Comparison of ENCODE assay signal across 21 mouse cellular contexts in the genomic region with DNA sequence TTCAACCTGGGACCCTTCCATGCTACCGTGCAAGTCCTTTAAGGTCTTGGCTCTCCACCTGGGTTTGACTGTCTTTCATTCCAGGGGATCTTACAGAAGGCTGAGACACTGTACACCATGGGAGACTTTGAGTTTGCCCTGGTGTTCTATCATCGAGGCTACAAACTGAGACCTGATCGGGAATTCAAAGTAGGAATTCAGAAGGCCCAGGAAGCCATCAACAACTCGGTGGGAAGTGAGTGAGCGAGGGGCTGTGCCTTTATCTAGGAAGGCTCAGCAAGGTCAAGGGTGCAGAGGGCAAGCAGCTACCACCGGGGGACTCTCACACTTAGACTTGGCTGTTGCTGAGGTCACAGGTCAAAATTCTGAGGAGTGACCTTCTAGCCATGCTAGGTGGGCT. TPM values are rescaled to one million over a fixed set of nuclear protein-coding genes. Genes with fewer than 3 reads are reported as not detected.
DNase-seq lines count a peak whose midpoint lies in the region; TF ChIP-seq lines count a peak whose summit lies in the region.
"Had no signal": no experiment of that assay in that cellular context is flagged by ENCODE, and none has a peak within 500 bp of the region (broad histone marks: within the 10 kb centered on the region; RNA-seq: fewer than 3 reads in every experiment).

No protein-coding gene starts in this region.

- H3K9me3 ChIP-seq in E14TG2a.4 (ENCODE audit: low read length): no peaks in the 10 kb centered on the region
- H3K9me3 ChIP-seq: embryonic facial prominence, embryonic 13.5 days; embryonic facial prominence, embryonic 15.5 days; forebrain, embryonic 10.5 days; forebrain, embryonic 12.5 days; G1E had no signal

- peaks cover 88% of the 10 kb centered on the region for H3K4me1 ChIP-seq in E14TG2a.4 (replicated peaks; ENCODE audit: low read depth, low read length)

- no peaks in the 10 kb centered on the region for H3K36me3 ChIP-seq in E14TG2a.4 (ENCODE audit: insufficient read depth, low read length)
- H3K36me3 ChIP-seq: embryonic facial prominence, embryonic 13.5 days; embryonic facial prominence, embryonic 15.5 days; forebrain, embryonic 10.5 days; forebrain, embryonic 12.5 days; G1E had no signal

- peak overlapping the region; percentile 57 for H3K4me3 ChIP-seq in E14TG2a.4 (replicated peaks; ENCODE audit: low read length)
- H3K4me3 ChIP-seq: embryonic facial prominence, embryonic 13.5 days; embryonic facial prominence, embryonic 15.5 days; erythroblast, embryonic 14.5 days; forebrain, embryonic 10.5 days; forebrain, embryonic 12.5 days had no signal

- TF ChIP-seq CTCF in E14TG2a.4 (conservative IDR thresholded peaks at IDR 0.05; ENCODE audit: low read length): no peak

- H3K27me3 ChIP-seq in E14TG2a.4 (ENCODE audit: insufficient read depth, low read length): no peaks in the 10 kb centered on the region
- H3K27me3 ChIP-seq: embryonic facial prominence, embryonic 13.5 days; embryonic facial prominence, embryonic 15.5 days; Patski had no signal

- peak; percentile 83 for DNase-seq in ES-CJ7 (ENCODE audit: low read depth, low spot score)
- peak; percentile 90 for DNase-seq in R1 (ENCODE audit: low read depth, low spot score)
- no peak for DNase-seq in kidney, adult 8-10 months
- DNase-seq in adrenal gland, postnatal 25 days: no peak
- DNase-seq in yolk sac, embryonic 10.5 days (ENCODE audit: low spot score): no peak
- DNase-seq: adrenal gland, adult 8-10 months; cerebellum, adult 11 months; cerebellum, adult 18-20 months; cerebellum, adult 8-10 months; cerebellum, adult 9-11 months; cerebellum, postnatal 14 days; cerebellum, postnatal 36 days; embryo, embryonic 11 days had no signal

RNA-seq across cellular contexts. Expression of a gene that starts 4.7 kb away (rescaled TPM):
- 4.1 and 5.5 TPM in 2 replicates for total RNA-seq in adrenal gland, postnatal 25 days (2021)

RNA-seq across cellular contexts. Expression of a gene that starts 22.3 kb away (rescaled TPM):
- total RNA-seq in adrenal gland, postnatal 25 days (2021): 1,778 and 1,859 TPM in 2 replicates

RNA-seq across cellular contexts. Expression of a gene that starts 24.6 kb away (rescaled TPM):
- 35.4 and 57.8 TPM in 2 replicates for total RNA-seq in adrenal gland, postnatal 25 days (2021)

Comparison
In these comparisons a context has a peak if more than half of its experiments do, and no peak if none do; other contexts are left out.
1. DNase-seq: peak in ES-CJ7 (single experiment) and R1 (single experiment); none in kidney, adult 8-10 months (0 of 2), adrenal gland, postnatal 25 days (single experiment) and yolk sac, embryonic 10.5 days (single experiment).